Mouse (Mus musculus) stomach, postnatal 0 days (tissue): ENCODE data around the gene Fbxl17. TPM values are rescaled to one million over a fixed set of nuclear protein-coding genes. Genes with fewer than 3 reads are reported as not detected.

ENCODE experiments used
- ATAC-seq: fragments of 200-750 bp; cut with Nextera tagmentation; 2 replicates; pipeline ENCODE4 v1.8.0; 2017; ENCODE audit not compliant: low FRiP score, low TSS enrichment
- DNase-seq: peaks from one replicate; pipeline ENCODE4 v3.0.0-alpha.2; 2016; ENCODE audit warnings: low spot score
- H3K27ac ChIP-seq: fragments of 300-500 bp; sonication (generic); replicated peaks from 2 replicates; pipeline ENCODE4 v1.5.1; 2014; ENCODE audit warnings: mild to moderate bottlenecking, control low read depth
- H3K27me3 ChIP-seq: fragments of 300-500 bp; sonication (generic); 2 replicates; pipeline ENCODE4 v1.6.1; 2014; ENCODE audit warnings: low read length; ENCODE audit not compliant: control insufficient read depth, insufficient read depth
- H3K36me3 ChIP-seq: fragments of 300-500 bp; sonication (generic); 2 replicates; pipeline ENCODE4 v1.6.1; 2014; ENCODE audit warnings: low read length, mixed read lengths; ENCODE audit not compliant: control insufficient read depth, insufficient read depth
- H3K4me1 ChIP-seq: fragments of 300-500 bp; sonication (generic); replicated peaks from 2 replicates; pipeline ENCODE4 v1.6.1; 2014; ENCODE audit warnings: antibody characterized with exemption; ENCODE audit not compliant: control insufficient read depth, insufficient read depth
- H3K4me2 ChIP-seq: fragments of 300-500 bp; sonication (generic); replicated peaks from 2 replicates; pipeline ENCODE4 v1.6.1; 2014; ENCODE audit warnings: low read depth, mild to moderate bottlenecking, control low read depth, moderate library complexity
- H3K4me3 ChIP-seq: fragments of 300-500 bp; sonication (generic); 2 replicates; pipeline ENCODE4 v1.5.1; 2014; ENCODE audit warnings: low read depth, low read length, control low read depth
- H3K9ac ChIP-seq: fragments of 300-500 bp; sonication (generic); 2 replicates; pipeline ENCODE4 v1.6.1; 2014; ENCODE audit warnings: mild to moderate bottlenecking, low read length, control low read depth, mixed read lengths
- H3K9me3 ChIP-seq: fragments of 300-500 bp; sonication (generic); 2 replicates; pipeline ENCODE4 v1.6.1; 2016; ENCODE audit warnings: low read length; ENCODE audit not compliant: control insufficient read depth
- CTCF ChIP-seq: IDR thresholded peaks from 2 replicates; pipeline ENCODE4 v1.5.1; 2016; ENCODE audit warnings: antibody characterized with exemption, low read depth, mild to moderate bottlenecking, moderate library complexity
- EP300 ChIP-seq: optimal IDR thresholded peaks from 2 replicates; pipeline ENCODE3; 2016; ENCODE audit warnings: antibody characterized with exemption
- WGBS: fragments of 180-500 bp; shearing (Covaris S2); extraction: QIAGEN DNeasy Blood & Tissue Kit; methylation state at CpG from one replicate; pipeline ENCODE4 v1.1.7; 2014; 5-methylcytosine and 5-hydroxymethylcytosine counted together
- polyA plus RNA-seq: library from polyadenylated mRNA; unstranded; fragments of >200 nt; fragmentation: Nextera tagmentation; extraction: Ambion mirVana; gene quantifications from 2 replicates; pipeline ENCODE4 v1.2.1, GENCODE M21; 2015

Gene Fbxl17
- polyA plus RNA-seq, 1 experiment from 2014 or later: 3.6 TPM

DNA sequence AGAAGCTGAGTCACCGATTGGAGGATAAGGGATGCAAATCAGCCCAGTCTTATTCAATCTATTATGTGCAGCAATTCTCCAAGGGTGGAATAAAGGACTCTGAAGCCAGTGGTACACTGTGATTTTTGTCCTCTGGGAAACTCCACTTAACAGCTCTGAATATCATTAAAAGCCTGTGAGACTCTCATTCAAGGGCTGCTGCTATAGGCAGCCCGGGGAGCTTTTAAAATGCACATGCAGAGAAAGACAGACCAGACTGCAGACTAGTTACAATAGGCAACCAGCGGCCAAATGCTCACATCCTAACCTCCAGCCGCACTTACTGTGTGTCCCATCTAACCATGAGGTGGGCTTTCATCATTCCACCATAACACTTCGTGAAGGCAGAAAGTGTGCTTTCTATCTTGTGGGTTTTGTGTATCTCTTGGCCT is 354.5 kb downstream of the Fbxl17 start:
- no peak overlapping the region for H3K27ac ChIP-seq
- DNase-seq: no peak
- H3K4me3 ChIP-seq: no peak overlapping the region
- no peaks in the 10 kb centered on the region for H3K9me3 ChIP-seq
- no peak for ATAC-seq
- WGBS: 62% methylated on average over 5 of the region's 5 CpGs
- no peak overlapping the region for H3K9ac ChIP-seq
- H3K4me2 ChIP-seq: no peak overlapping the region
- no peaks in the 10 kb centered on the region for H3K4me1 ChIP-seq
- TF ChIP-seq EP300 (no peak), CTCF (no peak)
- H3K27me3 ChIP-seq: no peaks in the 10 kb centered on the region
- H3K36me3 ChIP-seq: no peaks in the 10 kb centered on the region

DNA sequence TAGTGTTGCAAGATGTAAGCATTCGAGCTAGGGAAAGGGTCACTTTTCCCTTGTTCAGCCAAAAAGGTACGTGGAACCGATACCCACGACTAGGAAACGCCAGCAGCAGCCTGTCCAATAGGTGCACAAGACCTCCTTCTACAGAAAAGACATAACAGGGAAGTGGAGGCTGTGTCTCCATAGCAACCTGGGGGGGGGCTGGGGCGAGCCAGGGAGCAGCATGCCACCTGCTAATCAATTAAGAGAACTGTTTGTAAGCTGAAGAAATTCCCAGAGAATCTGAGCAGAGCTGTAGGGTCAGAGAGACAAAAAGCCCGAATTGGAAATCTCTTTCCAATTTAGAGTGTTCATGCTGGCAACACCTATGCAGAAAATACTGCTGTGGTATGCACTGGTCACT is 356.0 kb downstream of the Fbxl17 start:
- Histone ChIP-seq H3K9ac (no peak overlapping the region), H3K36me3 (no peaks in the 10 kb centered on the region), H3K4me1 (no peaks in the 10 kb centered on the region), H3K4me3 (no peak overlapping the region), H3K9me3 (no peaks in the 10 kb centered on the region), H3K4me2 (no peak overlapping the region), H3K27me3 (no peaks in the 10 kb centered on the region), H3K27ac (no peak overlapping the region)
- 70% methylated on average over 7 of the region's 7 CpGs for WGBS
- ATAC-seq: no peak
- TF ChIP-seq CTCF: no peak
- TF ChIP-seq EP300: no peak
- no peak for DNase-seq

DNA sequence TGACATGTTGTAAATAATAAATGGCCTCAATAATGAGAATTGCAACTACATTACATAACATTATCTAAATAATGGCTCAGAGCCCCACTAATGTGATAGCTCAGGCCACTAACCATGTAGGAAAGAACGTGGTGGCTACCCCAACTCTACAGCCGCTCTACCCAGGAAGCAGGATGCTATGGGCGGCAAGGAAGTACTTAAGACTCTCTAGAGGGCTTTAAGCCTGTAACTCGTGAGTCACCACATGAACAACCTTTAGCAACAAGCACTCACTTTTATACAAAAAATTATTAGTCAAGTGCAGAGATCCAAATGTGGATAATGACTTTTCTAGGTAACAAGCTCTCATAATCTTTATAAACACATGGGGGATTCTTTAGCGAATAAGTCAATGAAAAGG is 365.0 kb downstream of the Fbxl17 start:
- WGBS: 73% methylated on average over 5 of the region's 5 CpGs
- DNase-seq: no peak
- no peaks in the 10 kb centered on the region for H3K36me3 ChIP-seq
- ATAC-seq: no peak
- no peak for TF ChIP-seq EP300
- no peak for TF ChIP-seq CTCF
- H3K27me3 ChIP-seq: no peaks in the 10 kb centered on the region
- H3K27ac ChIP-seq: no peak overlapping the region
- H3K9me3 ChIP-seq: no peaks in the 10 kb centered on the region
- no peak overlapping the region for H3K4me2 ChIP-seq
- H3K9ac ChIP-seq: no peak overlapping the region
- H3K4me3 ChIP-seq: no peak overlapping the region
- H3K4me1 ChIP-seq: no peaks in the 10 kb centered on the region

DNA sequence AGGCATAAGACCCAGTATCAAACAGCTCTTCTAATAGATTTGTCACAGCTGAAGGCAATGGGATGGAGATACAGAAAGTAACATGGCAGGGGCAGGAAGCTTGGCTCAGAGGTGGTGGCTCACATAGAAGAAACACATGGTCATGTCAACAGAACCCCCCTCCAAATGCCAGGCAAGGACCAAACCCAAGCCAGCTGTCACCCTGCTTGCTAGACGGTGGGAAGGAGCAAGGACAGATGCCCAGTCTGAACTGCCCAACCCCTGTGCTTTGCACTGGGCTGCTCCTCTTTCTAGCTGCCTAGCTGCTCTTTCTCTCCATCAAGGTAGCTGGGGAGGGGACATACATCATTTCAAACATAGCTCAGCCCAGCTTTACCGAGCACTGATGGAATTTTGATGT is 377.4 kb downstream of the Fbxl17 start:
- 68% methylated on average over 2 of the region's 2 CpGs for WGBS
- no peaks in the 10 kb centered on the region for H3K27me3 ChIP-seq
- DNase-seq: no peak
- TF ChIP-seq CTCF: no peak
- TF ChIP-seq EP300: no peak
- H3K4me2 ChIP-seq: no peak overlapping the region
- no peaks in the 10 kb centered on the region for H3K4me1 ChIP-seq
- H3K27ac ChIP-seq: no peak overlapping the region
- no peak overlapping the region for H3K4me3 ChIP-seq
- H3K36me3 ChIP-seq: no peaks in the 10 kb centered on the region
- ATAC-seq: no peak
- H3K9me3 ChIP-seq: no peaks in the 10 kb centered on the region
- H3K9ac ChIP-seq: no peak overlapping the region

DNA sequence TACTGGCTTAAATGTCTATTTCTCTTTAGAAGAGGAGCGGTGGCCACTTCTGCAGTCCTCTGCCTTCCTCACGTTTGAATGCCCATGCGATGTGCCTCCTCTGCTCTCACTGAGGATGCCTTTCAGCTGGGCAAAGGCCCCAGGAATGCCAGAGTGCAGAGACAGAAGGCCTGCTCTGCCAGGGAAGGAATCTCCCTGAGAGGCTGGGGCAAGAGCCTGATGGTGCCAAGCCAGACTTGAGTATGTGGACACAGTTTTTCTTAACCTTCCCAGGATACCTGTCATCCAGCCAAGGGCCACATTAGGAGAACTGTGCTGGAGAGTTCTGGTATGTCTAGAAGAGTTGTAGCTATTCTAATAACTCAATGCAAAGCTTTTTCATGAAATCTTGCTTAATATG is 380.1 kb downstream of the Fbxl17 start:
- no peaks in the 10 kb centered on the region for H3K36me3 ChIP-seq
- ATAC-seq: no peak
- no peaks in the 10 kb centered on the region for H3K9me3 ChIP-seq
- no peak overlapping the region for H3K4me3 ChIP-seq
- H3K27ac ChIP-seq: no peak overlapping the region
- H3K9ac ChIP-seq: no peak overlapping the region
- no peak for TF ChIP-seq CTCF
- no peak for TF ChIP-seq EP300
- no peak overlapping the region for H3K4me2 ChIP-seq
- 68% methylated on average over 3 of the region's 3 CpGs for WGBS
- H3K4me1 ChIP-seq: no peaks in the 10 kb centered on the region
- DNase-seq: no peak
- no peaks in the 10 kb centered on the region for H3K27me3 ChIP-seq

DNA sequence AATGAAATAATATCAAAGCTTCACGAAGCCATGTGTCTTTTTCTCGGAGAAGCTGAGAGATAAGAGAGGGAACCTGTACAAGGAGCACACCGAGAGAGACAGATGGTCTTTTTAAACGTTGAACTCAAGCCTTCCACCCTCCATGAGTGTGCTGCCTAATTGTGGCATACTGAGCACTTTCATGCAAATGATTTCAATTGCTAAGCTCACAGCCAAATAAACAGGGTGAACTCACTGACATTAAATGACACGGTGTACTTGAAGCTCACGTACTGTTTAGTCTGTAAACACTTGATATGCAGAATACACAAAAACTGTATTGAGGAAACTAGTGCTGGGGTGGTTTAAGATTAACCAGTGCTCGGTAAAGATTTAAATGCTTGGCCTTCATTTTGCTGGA is 380.7 kb downstream of the Fbxl17 start:
- no peak for DNase-seq
- Histone ChIP-seq H3K4me1 (no peaks in the 10 kb centered on the region), H3K36me3 (no peaks in the 10 kb centered on the region), H3K4me2 (no peak overlapping the region), H3K9me3 (no peaks in the 10 kb centered on the region), H3K27ac (no peak overlapping the region), H3K27me3 (no peaks in the 10 kb centered on the region), H3K4me3 (no peak overlapping the region), H3K9ac (no peak overlapping the region)
- 42% methylated on average over 7 of the region's 7 CpGs for WGBS
- TF ChIP-seq EP300 (no peak), CTCF (no peak)
- ATAC-seq: peak; percentile 40; the same call in 1 of the 2 replicates

DNA sequence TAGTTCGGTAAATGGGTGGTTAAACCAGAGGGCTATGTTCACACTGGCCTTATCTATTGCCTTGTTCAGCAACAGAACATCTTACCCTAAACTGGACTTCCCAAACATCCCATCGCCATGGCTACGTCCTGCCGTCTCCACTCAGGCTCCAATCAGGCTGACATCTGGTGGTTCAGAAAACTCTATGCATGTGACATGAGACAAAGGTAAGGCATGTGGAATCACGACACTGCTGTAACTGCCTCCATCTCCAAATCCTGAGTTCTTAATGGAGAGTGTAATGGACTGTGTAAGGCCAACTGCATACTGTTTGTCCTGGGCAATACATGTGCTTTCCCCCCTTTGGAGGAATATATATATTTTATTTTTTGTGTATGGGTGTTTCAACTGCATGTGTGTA is 382.7 kb downstream of the Fbxl17 start:
- Histone ChIP-seq H3K27ac (no peak overlapping the region), H3K4me2 (no peak overlapping the region), H3K27me3 (no peaks in the 10 kb centered on the region), H3K9me3 (no peaks in the 10 kb centered on the region), H3K4me1 (no peaks in the 10 kb centered on the region), H3K36me3 (no peaks in the 10 kb centered on the region), H3K4me3 (no peak overlapping the region), H3K9ac (no peak overlapping the region)
- WGBS: 81% methylated on average over 5 of the region's 5 CpGs
- ATAC-seq (no peak), DNase-seq (no peak)
- no peak for TF ChIP-seq CTCF
